Mouse (Mus musculus) megakaryocyte, embryonic 14.5 days (primary cell): ENCODE results near the gene Bcl3.

Experiments
- FLI1 ChIP-seq: IDR thresholded peaks from 2 replicates; pipeline ENCODE4 v1.6.1; 2012; ENCODE audit warnings: low read length, inconsistent platforms, mixed read lengths
- GATA1 ChIP-seq: IDR thresholded peaks from 3 replicates; pipeline ENCODE4 v1.6.1; 2012; ENCODE audit warnings: mixed read lengths, low read length, inconsistent platforms, borderline replicate concordance

GRCm38 (mm10) chr7:19823256-19824181 is 949 bp upstream of the Bcl3 start:
- TF ChIP-seq GATA1, result no peak
- no peak for TF ChIP-seq FLI1
